Mouse (Mus musculus): ENCODE results near the gene Fbxw5. TPM values are rescaled to one million over a fixed set of nuclear protein-coding genes. Genes with fewer than 3 reads are reported as not detected.

Gene Fbxw5
- polyA plus RNA-seq (2016; fragmentation: Nextera tagmentation; extraction: Ambion mirVana): 82.7 and 83.3 TPM in 2 replicates

DNA sequence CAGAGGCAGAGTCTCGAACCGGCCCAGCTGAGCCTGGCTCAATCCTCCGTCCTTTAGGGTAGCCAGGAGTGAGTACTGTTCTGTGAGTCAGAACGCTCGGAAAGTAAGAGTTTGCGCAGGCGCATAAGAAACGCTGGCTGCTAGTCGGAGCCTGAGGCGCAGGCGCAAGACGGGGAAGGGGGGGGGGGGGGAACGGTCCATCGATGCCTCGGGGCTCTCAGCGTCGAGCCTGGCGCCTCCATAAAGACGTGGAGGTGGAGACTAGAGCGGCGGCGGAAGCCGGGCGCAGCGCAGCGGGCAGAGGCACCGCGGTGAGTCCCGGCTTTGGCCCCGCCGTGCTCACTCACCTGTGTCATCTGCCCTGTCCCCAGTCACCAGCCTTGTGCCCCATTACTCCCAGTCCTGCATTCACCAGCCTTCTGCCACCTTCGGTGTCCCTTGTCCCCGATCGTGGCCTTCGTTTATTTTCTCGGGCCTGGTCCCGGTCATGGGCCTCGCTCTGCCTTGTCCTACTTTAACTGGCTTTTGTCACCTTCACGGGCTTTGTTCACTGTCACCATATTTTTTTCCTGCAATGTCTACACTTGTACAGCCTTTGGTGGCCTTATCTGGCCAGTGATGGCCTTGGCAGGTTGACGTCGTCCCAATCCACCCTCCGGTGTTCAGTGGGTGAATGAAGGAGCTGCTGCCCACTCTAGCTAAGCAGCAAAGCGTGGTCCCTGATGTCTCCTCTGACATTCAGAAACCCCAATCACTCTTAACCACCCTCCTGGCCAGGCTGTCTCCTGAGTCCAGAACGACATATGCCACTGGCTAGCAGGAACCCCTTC lies at the start of gene Fbxw5:
TSS of gene Fbxw5 (plus strand) at position 175 of the 830 bp plus-strand sequence.
- ATAC-seq (ENCODE audit: insufficient number of reproducible peaks, low FRiP score): peak; percentile 88
- peak within 1 kb of the TSS; percentile 94 for H3K4me3 ChIP-seq
- H3K4me1 ChIP-seq (replicated peaks): peaks cover 22% of the 10 kb centered on the region
- H3K36me3 ChIP-seq: peaks cover 31% of the 10 kb centered on the region
- H3K9me3 ChIP-seq (replicated peaks): no peaks in the 10 kb centered on the region
- WGBS: under 1% methylated on average over 41 of the region's 44 CpGs
- H3K9ac ChIP-seq: peak within 1 kb of the TSS; percentile 96
- peak within 1 kb of the TSS; percentile 60 for H3K27ac ChIP-seq (ENCODE audit: poor library complexity, severe bottlenecking)
- peak within 1 kb of the TSS; percentile 97 for H3K4me2 ChIP-seq
- H3K27me3 ChIP-seq (replicated peaks): no peaks in the 10 kb centered on the region

GRCm38 (mm10) chr2:25450853-25451647 lies 49.5 kb upstream of the Fbxw5 start:
- no peaks in the 10 kb centered on the region for H3K36me3 ChIP-seq
- no peak overlapping the region for H3K27ac ChIP-seq (ENCODE audit: poor library complexity, severe bottlenecking)
- no peaks in the 10 kb centered on the region; the same call in 1 of the 2 replicates for H3K4me1 ChIP-seq (replicated peaks)
- 76% methylated on average over 8 of the region's 8 CpGs for WGBS
- ATAC-seq (ENCODE audit: insufficient number of reproducible peaks, low FRiP score): no peak
- H3K9ac ChIP-seq: no peak overlapping the region
- peaks cover 14% of the 10 kb centered on the region; the same call in 1 of the 2 replicates for H3K27me3 ChIP-seq (replicated peaks)
- no peak overlapping the region for H3K4me3 ChIP-seq
- no peaks in the 10 kb centered on the region for H3K9me3 ChIP-seq (replicated peaks)
- H3K4me2 ChIP-seq: no peak overlapping the region

DNA sequence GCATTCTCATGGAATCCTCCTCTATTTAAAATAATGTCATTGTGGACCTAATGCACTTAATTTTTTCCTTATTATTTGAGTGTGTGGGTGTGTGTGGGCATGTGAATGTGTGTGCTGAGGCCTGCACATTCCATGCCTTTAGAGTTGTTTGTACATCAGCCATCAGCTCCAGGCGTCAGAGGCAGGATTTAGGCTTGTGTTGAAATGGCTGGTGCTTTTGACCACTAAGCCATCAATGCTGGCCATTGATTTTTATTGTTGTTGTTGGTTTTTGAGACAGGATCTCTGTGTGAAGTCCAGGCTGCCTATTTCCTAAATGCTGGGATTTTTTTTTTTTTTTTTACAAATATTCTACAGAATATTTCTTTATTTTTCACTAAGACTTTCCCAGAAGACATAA lies 47.6 kb upstream of the Fbxw5 start:
- Histone ChIP-seq H3K36me3 (no peaks in the 10 kb centered on the region; the same call in 1 of the 2 replicates), H3K4me1 (replicated peaks) (peaks cover 3% of the 10 kb centered on the region; the same call in 1 of the 2 replicates), H3K9me3 (replicated peaks) (no peaks in the 10 kb centered on the region), H3K27me3 (replicated peaks) (0 out of 2 replicates have a peak, but pooled peaks cover under 1% of the 10 kb centered on the region), H3K4me3 (no peak overlapping the region), H3K9ac (no peak overlapping the region), H3K4me2 (no peak overlapping the region), H3K27ac (ENCODE audit: poor library complexity, severe bottlenecking) (no peak overlapping the region)
- no peak for ATAC-seq (ENCODE audit: insufficient number of reproducible peaks, low FRiP score)
- WGBS: 58% methylated on average over 1 of the region's 1 CpGs

DNA sequence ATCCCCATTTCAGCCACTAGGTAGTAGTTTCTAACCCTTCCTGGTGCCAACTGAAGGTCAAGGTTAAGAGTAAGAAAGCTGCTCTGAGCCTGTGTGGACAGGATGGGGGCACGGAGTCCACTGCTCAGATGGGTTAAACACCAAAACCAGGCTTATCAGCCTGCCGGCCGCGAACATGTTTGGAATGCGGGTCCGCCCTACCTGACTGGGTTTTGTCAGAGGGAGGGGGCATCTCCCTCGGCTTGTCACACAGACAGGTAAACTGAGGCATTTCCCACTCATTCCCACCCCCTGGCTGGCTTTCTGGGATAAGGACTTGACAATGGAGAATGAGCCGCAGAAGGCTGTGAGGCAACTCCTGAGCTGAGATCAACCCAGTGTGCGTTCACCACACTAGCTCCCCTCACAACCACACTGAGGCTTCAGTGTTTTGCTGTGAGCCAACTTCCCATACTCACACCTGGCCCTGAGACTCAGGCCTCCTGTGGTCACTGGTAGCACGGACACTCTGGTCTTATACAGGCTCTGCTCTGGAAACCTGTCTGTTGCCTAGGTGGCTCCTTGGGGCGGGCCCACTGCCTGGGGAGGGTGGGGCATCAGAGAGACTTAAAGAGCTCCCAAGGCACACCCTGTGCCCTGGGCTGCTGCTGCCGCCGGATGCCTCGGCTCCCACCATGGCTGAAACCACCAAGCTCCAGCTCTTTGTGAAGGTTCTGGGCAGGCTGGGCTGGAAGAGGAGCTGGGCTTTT lies 44.2 kb upstream of the Fbxw5 start, which contains the start of gene Clic3:
TSS of gene Clic3 (plus strand) at position 634 of the 749 bp plus-strand sequence.
- no peak within 1 kb of the TSS for H3K4me2 ChIP-seq
- no peak within 1 kb of the TSS for H3K9ac ChIP-seq
- WGBS: 43% methylated on average over 14 of the region's 14 CpGs

DNA sequence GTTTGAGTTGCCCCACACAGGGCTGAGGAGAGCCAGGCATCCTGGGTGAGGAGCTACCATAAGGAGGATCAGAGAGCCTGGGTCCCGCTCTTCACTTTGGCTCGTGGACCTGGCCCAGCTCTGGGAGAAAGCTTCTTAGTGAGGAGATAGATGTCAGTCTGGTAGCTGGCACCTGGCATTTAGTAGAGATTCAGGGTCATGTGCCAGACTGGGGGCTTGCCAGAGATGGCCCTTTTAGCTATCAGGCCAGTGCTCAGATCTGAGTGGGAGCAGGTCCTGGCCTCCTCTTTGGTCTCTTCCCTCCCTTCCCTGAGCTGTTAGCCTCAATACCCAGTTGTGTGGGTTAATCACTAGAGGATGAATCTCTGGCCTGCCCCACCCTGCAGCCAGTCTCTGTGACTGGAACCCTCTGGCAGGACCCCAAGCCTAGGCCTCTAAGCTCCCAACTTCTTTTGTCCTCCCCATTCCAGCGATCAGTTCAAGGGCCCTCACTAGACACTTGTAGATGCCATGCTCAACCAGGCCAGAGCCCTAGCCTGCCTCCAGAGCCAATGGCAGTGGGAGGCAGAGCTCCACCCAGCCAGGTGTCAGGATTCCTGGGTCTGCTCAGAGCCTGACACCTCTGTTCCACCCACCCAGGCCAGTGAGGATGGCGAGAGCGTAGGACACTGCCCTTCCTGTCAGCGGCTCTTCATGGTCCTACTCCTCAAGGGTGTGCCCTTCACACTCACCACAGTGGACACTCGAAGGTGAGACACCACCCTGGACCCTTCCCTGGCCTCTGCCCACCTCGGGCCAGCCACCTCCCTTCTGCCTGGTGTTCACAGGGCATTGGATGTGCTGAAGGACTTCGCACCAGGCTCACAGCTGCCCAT lies 43.3 kb upstream of the Fbxw5 start:
- Histone ChIP-seq H3K9me3 (replicated peaks) (no peaks in the 10 kb centered on the region), H3K27ac (ENCODE audit: poor library complexity, severe bottlenecking) (no peak overlapping the region), H3K4me3 (no peak overlapping the region), H3K4me1 (replicated peaks) (peaks cover 23% of the 10 kb centered on the region), H3K4me2 (no peak overlapping the region), H3K9ac (no peak overlapping the region), H3K36me3 (peaks cover 7% of the 10 kb centered on the region; the same call in 1 of the 2 replicates), H3K27me3 (replicated peaks) (no peaks in the 10 kb centered on the region)
- 81% methylated on average over 9 of the region's 9 CpGs for WGBS
- ATAC-seq (ENCODE audit: insufficient number of reproducible peaks, low FRiP score): no peak

More for the DNA sequence above, 44.2 kb upstream of the Fbxw5 start, which contains the start of gene Clic3:
- Histone ChIP-seq H3K4me1 (replicated peaks) (peaks cover 21% of the 10 kb centered on the region), H3K27me3 (replicated peaks) (no peaks in the 10 kb centered on the region), H3K9me3 (replicated peaks) (no peaks in the 10 kb centered on the region), H3K36me3 (peaks cover 7% of the 10 kb centered on the region; the same call in 1 of the 2 replicates), H3K27ac (ENCODE audit: poor library complexity, severe bottlenecking) (no peak within 1 kb of the TSS), H3K4me3 (no peak within 1 kb of the TSS)
- no peak for ATAC-seq (ENCODE audit: insufficient number of reproducible peaks, low FRiP score)

DNA sequence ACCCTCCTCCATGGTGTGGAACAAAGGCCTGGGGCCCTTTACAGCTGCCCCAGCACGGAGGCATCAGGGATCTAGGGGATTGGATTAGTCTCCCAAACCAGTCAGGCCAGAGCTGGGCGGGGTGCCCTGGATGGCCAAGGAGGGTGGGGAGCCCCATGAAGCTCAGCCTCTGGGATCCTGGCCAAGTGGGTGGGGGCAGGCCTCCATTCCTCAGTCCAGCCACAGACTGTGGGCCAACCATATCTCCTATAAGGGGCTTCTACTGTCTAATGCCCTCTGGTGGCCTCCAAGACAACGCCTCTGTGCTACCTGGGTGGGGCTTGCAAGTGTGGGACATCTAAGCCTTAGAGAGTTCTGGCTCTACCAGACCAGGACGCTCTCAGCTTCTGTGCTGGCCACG lies 41.6 kb upstream of the Fbxw5 start:
- Histone ChIP-seq H3K27ac (ENCODE audit: poor library complexity, severe bottlenecking) (no peak overlapping the region), H3K9ac (no peak overlapping the region), H3K4me1 (replicated peaks) (peaks cover 23% of the 10 kb centered on the region), H3K4me2 (no peak overlapping the region), H3K9me3 (replicated peaks) (no peaks in the 10 kb centered on the region), H3K27me3 (replicated peaks) (no peaks in the 10 kb centered on the region), H3K36me3 (peaks cover 7% of the 10 kb centered on the region; the same call in 1 of the 2 replicates), H3K4me3 (no peak overlapping the region)
- 81% methylated on average over 5 of the region's 5 CpGs for WGBS
- ATAC-seq (ENCODE audit: insufficient number of reproducible peaks, low FRiP score): no peak

DNA sequence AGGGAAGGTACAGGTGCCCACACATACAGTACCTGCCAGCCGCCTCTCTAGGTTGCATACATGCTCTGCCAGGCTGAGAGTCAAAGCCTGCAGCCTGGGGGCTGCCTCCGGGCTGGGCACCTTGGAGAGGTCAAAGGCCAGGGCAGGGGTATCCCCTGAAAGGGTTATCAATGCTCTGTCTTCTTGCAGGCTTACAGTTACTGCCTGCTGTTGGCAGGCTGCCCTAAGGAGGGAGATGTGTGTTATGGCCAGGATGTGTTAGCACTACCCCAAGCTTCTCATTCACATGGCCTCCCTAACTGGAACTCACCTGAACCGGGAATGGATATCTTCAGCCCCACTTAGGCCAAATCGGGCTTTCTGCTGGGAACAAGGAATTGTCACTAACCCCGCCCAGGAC lies 40.4 kb upstream of the Fbxw5 start:
- Histone ChIP-seq H3K36me3 (peaks cover 7% of the 10 kb centered on the region; the same call in 1 of the 2 replicates), H3K4me1 (replicated peaks) (peaks cover 23% of the 10 kb centered on the region), H3K27me3 (replicated peaks) (no peaks in the 10 kb centered on the region), H3K27ac (ENCODE audit: poor library complexity, severe bottlenecking) (peak overlapping the region; percentile 83; the same call in 1 of the 2 replicates), H3K9me3 (replicated peaks) (no peaks in the 10 kb centered on the region), H3K9ac (peak overlapping the region; percentile 79), H3K4me2 (peak overlapping the region; percentile 88), H3K4me3 (peak overlapping the region; percentile 72)
- WGBS: 36% methylated on average over 5 of the region's 5 CpGs
- ATAC-seq (ENCODE audit: insufficient number of reproducible peaks, low FRiP score): peak; percentile 13

GRCm38 (mm10) chr2:25460551-25461309 lies 39.8 kb upstream of the Fbxw5 start, which contains the start of gene Paxx:
Gene Paxx, minus strand, starts transcription at chr2:25461094.
- Histone ChIP-seq H3K4me1 (replicated peaks) (peaks cover 26% of the 10 kb centered on the region), H3K4me3 (peak within 1 kb of the TSS; percentile 72), H3K9ac (peak within 1 kb of the TSS; percentile 79), H3K36me3 (peaks cover 7% of the 10 kb centered on the region; the same call in 1 of the 2 replicates), H3K4me2 (peak within 1 kb of the TSS; percentile 88), H3K9me3 (replicated peaks) (no peaks in the 10 kb centered on the region), H3K27me3 (replicated peaks) (no peaks in the 10 kb centered on the region), H3K27ac (ENCODE audit: poor library complexity, severe bottlenecking) (peak within 1 kb of the TSS; percentile 83)
- peak; percentile 91 for ATAC-seq (ENCODE audit: insufficient number of reproducible peaks, low FRiP score)
- WGBS: under 1% methylated on average over 48 of the region's 48 CpGs

DNA sequence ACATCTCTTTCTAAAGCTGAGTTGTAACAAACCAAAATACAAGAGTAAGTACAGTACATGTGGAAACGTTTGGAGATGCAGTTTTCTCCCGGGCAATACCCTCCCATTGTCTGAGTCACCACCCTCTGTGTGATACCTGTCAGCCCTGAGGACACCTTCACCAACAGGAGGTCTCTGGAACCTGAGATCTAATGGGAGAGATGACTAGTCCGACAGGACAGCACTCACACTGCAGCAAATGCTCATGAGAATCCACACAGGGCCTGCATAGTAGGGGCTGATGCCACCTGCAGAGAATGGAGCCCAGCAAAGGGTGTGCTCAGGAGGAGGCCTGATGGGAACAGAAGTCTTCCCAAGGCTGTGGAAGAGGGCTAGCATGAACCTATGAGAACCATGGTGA lies 39.1 kb upstream of the Fbxw5 start:
- Histone ChIP-seq H3K4me3 (peak overlapping the region; percentile 72), H3K9me3 (replicated peaks) (no peaks in the 10 kb centered on the region), H3K9ac (peak overlapping the region; percentile 12; the same call in 1 of the 2 replicates), H3K4me1 (replicated peaks) (peaks cover 25% of the 10 kb centered on the region), H3K27me3 (replicated peaks) (no peaks in the 10 kb centered on the region), H3K4me2 (peak overlapping the region; percentile 88), H3K27ac (ENCODE audit: poor library complexity, severe bottlenecking) (peak overlapping the region; percentile 46; the same call in 1 of the 2 replicates), H3K36me3 (peaks cover 7% of the 10 kb centered on the region; the same call in 1 of the 2 replicates)
- 25% methylated on average over 3 of the region's 3 CpGs for WGBS
- ATAC-seq (ENCODE audit: insufficient number of reproducible peaks, low FRiP score): no peak
